Mouse (Mus musculus) megakaryocyte-erythroid progenitor cell, adult 5-6 weeks (primary cell): ENCODE data around the gene Spock1. TPM values are rescaled to one million over a fixed set of nuclear protein-coding genes. Genes with fewer than 3 reads are reported as not detected.

Experiments
- ATAC-seq: replicated peaks from 2 replicates; pipeline ENCODE4 v1.8.0; 2016; ENCODE audit warnings: mild to moderate bottlenecking, inconsistent platforms; ENCODE audit not compliant: severe bottlenecking, poor library complexity, low FRiP score, low TSS enrichment
- total RNA-seq, 2 experiments: library from RNA; stranded (forward) in 1 of 2; stranded (reverse) in 1 of 2; fragments of 200-1000, 215-1000 nt in 1 of 2; fragments of >200 nt in 1 of 2; fragmentation: Nextera tagmentation in 1 of 2; gene quantifications; 2 replicates each; pipeline ENCODE4 v1.2.3; 2014 to 2017

Gene Spock1
- total RNA-seq, 2 experiments from 2014 or later: not detected

GRCm38 (mm10) chr13:57750831-57751230 is 157.3 kb downstream of the Spock1 start:
- ATAC-seq: no peak

DNA sequence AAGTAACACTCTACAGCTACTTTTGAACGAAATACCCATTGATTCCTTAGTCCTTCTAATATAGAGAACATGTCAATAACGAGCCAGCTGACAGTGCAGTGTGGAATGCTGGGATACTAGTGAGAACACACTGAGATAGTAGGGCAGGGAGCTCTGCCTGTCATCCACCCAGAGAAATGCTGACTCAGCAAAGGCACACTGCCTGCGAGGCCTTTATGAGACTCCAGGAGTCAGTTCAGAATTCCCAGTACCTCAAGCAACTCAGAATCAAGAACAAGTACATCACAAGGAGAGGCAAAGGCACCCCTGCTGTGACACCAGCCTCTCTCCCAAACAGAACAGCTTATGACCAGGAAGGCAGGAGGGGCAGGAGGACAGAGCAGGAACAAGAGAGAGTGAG is 163.5 kb downstream of the Spock1 start:
- no peak for ATAC-seq

DNA sequence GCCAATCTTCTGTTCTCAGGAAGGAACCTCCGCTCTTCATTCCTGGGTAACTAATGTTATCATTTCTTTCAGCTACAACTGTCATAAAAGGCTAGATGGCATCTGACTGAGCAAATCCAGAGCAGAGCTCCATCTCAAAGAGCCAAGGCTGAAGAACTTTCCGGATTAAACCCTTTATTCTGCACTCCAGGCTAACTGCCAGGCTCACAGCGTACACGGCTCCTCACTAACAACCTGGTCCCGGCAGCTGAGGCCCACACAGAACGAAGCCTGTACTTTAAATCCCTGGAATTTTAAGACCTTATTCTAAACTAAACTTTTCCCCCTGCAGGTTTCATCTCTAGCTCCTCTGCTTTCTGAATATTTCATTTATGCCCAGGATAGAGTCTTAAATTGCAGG is 166.9 kb downstream of the Spock1 start:
- no peak for ATAC-seq

DNA sequence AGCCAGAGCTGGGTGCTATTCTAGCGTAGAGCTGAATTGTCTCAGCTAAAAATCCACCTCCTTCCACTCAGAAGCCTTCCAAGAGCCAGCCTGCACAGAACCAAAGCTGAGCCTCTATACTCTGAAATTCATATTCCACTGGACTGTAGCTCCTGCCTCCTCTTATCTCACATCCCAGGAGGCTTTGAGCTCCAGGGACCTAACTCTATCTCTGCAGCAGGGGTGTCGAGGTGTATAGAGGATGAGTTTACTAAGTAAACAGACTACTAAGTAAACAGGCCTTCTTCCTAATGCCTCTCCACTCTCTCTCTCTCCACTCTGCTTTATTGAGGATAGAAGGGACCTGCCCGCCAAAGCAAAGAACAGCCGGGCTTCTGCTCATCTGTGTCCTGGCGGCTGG is 167.7 kb downstream of the Spock1 start:
- no peak for ATAC-seq

DNA sequence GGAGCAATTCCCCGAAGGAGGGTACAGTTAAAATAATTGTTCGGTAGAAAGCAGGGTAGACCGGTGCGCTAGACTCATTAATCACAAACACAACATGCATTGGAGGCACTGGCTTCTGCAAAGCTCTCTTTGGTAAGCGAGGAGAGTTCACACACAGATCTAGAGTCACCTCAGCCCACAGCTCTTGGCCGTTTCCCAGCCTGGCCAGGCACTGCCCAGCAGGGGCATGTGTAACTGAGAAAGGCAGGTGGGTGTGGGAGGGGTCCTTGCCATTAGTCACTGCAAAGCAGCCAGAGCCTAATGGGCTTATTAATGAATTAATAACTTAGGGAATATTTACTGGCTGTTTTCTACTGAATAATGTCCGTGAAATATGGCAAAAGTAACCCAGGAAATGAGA is 172.1 kb downstream of the Spock1 start:
- ATAC-seq: no peak

DNA sequence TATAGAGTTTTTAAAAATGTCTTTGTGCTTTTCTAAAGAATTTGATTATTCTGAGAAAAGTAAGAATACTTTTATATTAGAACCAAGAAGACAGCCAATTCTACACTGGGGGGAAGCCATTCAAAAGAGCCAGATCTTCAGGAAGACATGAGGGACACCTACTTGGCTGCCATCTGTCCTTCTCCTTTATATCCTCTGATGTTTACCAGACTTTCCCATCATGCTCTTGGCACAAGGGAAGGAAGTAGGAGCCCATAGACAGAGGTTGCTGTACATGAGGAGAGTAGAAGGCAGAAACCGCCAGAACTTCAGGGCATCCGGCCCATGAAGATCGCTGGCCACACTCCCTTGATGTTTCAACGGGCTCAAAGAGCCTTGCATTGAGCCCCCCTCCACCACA is 173.6 kb downstream of the Spock1 start:
- no peak for ATAC-seq

DNA sequence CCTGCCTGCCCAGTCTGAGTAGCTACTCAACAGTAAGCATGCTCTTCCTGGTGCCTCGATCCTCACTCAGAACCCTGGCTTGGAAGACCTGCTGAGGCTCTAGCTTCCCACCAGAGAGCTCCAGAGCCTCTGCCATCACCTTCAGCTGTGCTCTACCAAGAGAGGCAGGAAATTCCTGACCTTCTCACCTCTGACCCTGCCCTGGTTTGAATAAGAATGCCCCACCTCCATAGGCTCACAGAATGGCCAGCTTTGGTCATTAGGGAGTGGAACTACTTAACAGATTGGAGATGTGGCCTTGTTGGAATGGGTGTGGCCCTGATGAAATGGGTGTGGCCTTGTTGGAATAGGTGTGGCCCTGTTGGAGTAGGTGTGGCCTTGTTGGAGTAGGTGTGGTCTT is 174.6 kb downstream of the Spock1 start:
- ATAC-seq: no peak

GRCm38 (mm10) chr13:57732251-57732650 is 175.9 kb downstream of the Spock1 start:
- ATAC-seq: no peak

GRCm38 (mm10) chr13:57727716-57728115 is 180.4 kb downstream of the Spock1 start:
- no peak for ATAC-seq

GRCm38 (mm10) chr13:57726654-57727053 is 181.5 kb downstream of the Spock1 start:
- ATAC-seq: no peak

DNA sequence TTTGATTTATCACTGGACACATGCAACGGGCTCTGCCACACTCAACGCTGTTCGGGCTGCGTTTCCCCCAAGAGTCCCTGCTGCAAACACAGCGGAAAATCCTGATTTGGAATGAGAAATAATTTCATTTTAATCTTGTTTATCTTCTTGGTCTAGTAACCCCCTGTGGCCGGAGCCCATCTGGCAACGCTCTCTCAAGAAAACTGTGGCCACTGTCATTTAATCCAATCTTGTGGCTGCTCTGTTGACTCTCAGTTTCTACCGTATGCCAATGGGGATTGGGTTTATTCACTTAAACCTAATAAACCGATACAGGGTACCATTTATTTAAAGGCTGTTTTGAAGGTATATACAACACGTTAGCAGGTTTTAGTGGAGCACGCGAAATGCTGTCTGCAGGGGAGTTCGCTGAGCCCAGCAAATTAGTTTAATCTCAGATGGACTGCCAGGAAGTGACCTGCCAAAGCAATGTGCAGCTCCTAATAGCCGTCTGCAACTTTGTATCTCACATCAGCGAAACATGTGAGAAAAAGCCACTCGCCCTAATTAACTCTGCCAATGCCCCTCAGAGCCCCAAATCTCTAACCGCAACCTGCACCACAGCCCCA is 185.7 kb downstream of the Spock1 start:
- ATAC-seq: no peak

- no peak for ATAC-seq
Observed at GRCm38 (mm10) chr13:57721524-57722279, 186.4 kb downstream of the Spock1 start.

GRCm38 (mm10) chr13:57718087-57718486 is 190.0 kb downstream of the Spock1 start:
- no peak for ATAC-seq

DNA sequence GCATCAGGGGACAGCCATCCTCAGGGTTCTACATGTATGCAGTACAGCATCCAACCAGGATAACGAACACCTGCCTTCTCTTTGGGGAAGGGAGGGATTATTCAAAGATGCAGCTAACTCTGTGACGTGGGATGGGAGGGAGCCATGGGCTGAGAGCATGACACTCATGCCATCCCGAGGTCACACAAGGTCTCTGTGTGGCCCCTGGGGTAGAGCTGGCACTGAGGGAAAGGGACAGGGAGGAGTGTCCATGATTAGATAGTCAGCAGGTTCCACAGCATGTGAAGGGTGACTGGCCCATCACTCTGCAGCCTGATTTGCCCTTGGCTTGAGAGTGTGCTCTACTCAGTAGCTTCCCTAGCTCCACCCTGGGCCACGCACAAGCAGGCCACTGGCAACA is 195.2 kb downstream of the Spock1 start:
- no peak for ATAC-seq

GRCm38 (mm10) chr13:57708425-57708824 is 199.7 kb downstream of the Spock1 start:
- no peak for ATAC-seq

DNA sequence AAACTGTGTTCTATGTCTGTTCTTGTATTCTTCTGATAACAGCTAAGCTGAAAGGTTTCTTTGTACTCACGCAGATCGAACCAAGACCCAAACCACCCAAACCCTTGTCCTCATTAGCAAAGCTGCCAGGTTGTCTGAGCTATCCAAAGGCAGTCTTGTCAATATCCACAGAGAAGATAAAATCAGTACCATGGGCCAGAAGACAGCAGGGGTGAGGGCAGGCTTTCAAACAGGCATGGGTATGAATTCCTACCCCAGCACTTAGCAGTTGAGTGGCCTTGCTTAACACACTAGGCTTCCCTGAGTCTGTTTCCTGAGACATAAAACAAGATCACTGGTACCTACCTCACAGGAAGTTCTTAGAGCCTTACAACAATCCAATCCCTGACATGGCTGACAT is 205.2 kb downstream of the Spock1 start:
- ATAC-seq: no peak

DNA sequence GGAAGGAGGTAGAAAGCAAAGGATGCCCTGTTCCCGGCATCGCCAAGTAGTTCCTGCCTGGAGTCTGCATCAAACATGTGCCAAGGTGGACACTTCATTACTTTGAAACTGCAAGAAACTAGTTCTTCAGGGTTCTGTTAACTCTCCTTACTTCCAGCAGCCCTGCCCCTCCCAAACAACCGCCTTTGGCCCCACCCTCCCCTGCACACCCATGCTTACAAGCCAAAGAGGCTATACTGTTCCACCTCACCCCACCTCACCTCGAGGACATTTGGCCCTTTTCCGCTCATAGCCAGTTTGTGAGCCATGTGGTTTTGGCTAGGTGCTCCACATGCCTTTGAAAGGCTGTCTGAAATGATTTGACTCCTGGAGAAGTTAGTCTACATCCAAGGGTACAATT is 211.4 kb downstream of the Spock1 start:
- ATAC-seq: no peak

DNA sequence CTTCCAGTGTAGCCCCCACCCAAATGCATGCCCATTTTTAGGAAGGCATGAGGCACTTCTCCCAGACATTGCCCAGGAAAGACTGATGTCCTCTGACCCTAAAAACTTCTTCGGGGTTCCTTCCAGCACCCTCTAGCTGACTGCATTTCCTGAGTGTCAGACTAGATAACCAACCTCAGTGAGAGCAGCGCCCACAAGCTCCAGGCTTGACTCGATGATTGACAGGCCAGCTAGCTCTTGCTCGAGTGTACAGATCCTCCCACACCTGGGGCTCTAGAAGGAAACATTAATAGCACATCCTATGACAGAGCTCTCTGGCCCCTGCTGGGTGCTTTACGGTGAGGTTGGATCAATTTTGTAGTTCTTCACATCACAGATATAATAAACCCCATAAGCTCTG is 219.2 kb downstream of the Spock1 start:
- ATAC-seq: no peak

DNA sequence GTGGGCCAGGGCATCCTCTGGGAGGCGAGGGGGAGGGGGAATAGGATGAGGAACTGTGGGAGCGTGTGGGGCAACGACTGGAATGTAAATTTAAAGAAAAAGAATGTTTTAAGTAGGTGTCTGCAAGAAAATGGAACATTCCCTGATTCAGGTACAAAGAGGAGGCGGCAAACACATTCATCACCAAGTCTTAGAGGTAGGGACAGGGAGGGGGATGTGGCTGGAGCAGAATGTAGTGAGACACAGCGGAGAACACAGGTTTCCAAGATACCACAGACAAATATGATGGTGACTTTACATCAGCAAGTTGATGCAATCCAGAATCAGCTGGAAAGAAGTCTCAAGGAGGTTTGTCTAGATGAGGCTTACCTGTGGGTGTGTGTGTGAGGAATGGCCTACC is 221.7 kb downstream of the Spock1 start:
- ATAC-seq: no peak

DNA sequence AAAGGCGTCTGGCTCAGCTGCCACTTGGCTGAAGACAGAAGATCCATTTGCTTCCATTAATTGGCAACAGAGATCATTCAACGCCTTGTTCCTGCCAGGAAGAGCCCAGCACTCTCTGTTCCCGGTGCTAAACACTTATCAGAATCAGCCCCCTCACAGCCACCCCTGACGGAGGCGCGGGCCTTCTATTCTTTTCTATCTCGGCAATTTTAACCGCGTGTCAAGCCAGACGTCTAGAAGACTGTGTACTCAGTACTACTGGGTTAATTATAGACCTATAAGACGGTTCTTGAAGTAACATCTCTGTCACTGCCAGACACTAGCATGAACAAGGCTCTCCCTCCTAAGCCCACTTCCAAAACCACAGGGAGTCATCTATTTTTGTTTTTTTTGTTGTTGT is 222.9 kb downstream of the Spock1 start:
- no peak for ATAC-seq

- ATAC-seq: no peak
Observed at GRCm38 (mm10) chr13:57679591-57679990, 228.5 kb downstream of the Spock1 start.
